Mouse (Mus musculus) heart, embryonic 12.5 days (tissue): Measurements from ENCODE around the gene Gm8909. TPM values are rescaled to one million over a fixed set of nuclear protein-coding genes. Genes with fewer than 3 reads are reported as not detected.

ENCODE experiments used
- polyA plus RNA-seq: library from polyadenylated mRNA; unstranded; fragments of >200 nt; fragmentation: Nextera tagmentation; extraction: Ambion mirVana; gene quantifications from 2 replicates; pipeline ENCODE4 v1.2.1, GENCODE M21; 2016

Gm8909 gene
- polyA plus RNA-seq, 1 experiment from 2014 or later: not detected

Other genes with a start within 250 kb of the Gm8909 start
- gene Abcf1, start 198.8 kb downstream of the Gm8909 start, polyA plus RNA-seq: 73.9 and 76.5 TPM in 2 replicates
- gene Gnl1, start 188.7 kb downstream of the Gm8909 start, polyA plus RNA-seq: 39.8 and 42.4 TPM in 2 replicates
- gene Prr3, start 188.3 kb downstream of the Gm8909 start, polyA plus RNA-seq: 17.6 and 18.5 TPM in 2 replicates
- gene H2-T24, start 148.0 kb downstream of the Gm8909 start, polyA plus RNA-seq: 3.4 and 3.9 TPM in 2 replicates
- gene H2-T23, start 135.7 kb downstream of the Gm8909 start, polyA plus RNA-seq: 4.7 and 5.2 TPM in 2 replicates
- 4.7 and 6.1 TPM in 2 replicates for gene H2-T22, start 125.8 kb downstream of the Gm8909 start, polyA plus RNA-seq
- not detected in 2 replicates for gene Gm6034, start 125.6 kb downstream of the Gm8909 start, polyA plus RNA-seq
- not detected in 2 replicates for gene Gm11127, start 110.2 kb downstream of the Gm8909 start, polyA plus RNA-seq
- not detected in 2 replicates for gene Gm19684, start 46.9 kb downstream of the Gm8909 start, polyA plus RNA-seq
- gene Gm7030, start 39.1 kb downstream of the Gm8909 start, polyA plus RNA-seq: not detected in 2 replicates
- gene H2-T3, start 21.8 kb upstream of the Gm8909 start, polyA plus RNA-seq: not detected in 2 replicates
- gene Rpp21, start 89.5 kb upstream of the Gm8909 start, polyA plus RNA-seq: 84.4 and 87.9 TPM in 2 replicates
- gene Trim39, start 103.7 kb upstream of the Gm8909 start, polyA plus RNA-seq: 10.2 and 10.6 TPM in 2 replicates
- gene H2-M10.2, start 118.0 kb upstream of the Gm8909 start, polyA plus RNA-seq: not detected in 2 replicates
- gene H2-M10.1, start 157.6 kb upstream of the Gm8909 start, polyA plus RNA-seq: not detected in 2 replicates
- not detected in 2 replicates for gene H2-M10.3, start 199.9 kb upstream of the Gm8909 start, polyA plus RNA-seq